19 mouse cellular contexts compared by ENCODE assay signal in the genomic region with DNA sequence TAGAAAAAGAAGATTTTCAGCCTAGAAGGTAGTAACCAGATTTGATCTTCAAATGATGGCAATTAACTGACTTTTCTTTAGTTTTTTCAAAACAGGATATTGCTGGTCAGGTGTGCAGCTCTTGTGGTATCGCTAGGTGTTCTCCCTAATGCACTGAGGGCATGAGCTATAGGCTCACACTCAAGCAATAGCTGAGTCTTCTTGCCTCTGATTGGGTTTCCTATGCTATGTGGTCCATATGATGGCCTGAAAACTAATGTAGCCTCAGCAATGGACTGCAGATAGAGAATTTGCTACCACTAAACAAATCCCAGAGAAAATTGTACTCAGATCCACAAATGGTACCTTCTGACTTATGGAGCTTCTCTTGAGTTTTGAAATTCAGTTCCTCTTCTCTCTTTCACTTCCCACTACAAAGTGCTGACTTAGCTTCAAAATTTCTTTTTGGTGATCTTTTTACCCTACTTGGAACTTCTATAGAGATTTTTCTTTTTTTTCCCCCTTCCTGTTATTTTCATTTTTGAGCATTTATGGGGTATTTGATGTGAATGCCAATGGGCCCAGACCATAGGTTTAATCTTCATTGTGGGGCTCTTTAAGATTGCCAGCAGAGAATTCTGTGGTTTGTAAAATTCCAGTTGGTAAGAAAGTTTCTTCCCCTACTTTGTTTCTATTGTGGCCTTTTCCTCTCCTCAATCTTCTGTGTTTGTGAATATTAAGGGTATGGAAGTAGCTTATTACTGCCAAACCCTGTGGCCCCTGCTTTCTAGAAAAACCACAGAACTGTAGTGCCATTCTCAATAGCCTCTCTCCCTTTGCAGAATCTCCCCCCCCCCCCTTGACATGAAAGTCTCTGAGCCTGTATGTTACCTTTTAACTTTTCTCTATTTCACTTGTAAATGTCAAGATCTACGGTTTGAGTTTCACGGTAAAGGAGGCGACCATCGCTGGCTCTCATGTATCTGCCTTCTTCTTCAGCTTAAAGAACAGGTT. TPM values are rescaled to one million over a fixed set of nuclear protein-coding genes. Genes with fewer than 3 reads are reported as not detected.
DNase-seq lines count a peak whose midpoint lies in the region; ATAC-seq and TF ChIP-seq lines count a peak whose summit lies in the region.
"Had no signal": no experiment of that assay in that cellular context is flagged by ENCODE, and none has a peak within 500 bp of the region (broad histone marks: within the 10 kb centered on the region; RNA-seq: fewer than 3 reads in every experiment).

No protein-coding gene starts in this region.

- H3K27me3 ChIP-seq in heart, embryonic 12.5 days (replicated peaks) = no peaks in the 10 kb centered on the region
- H3K27me3 ChIP-seq in stomach, embryonic 16.5 days (ENCODE audit: control insufficient read depth, insufficient read depth, low read length) = no peaks in the 10 kb centered on the region
- no peaks in the 10 kb centered on the region for H3K27me3 ChIP-seq in stomach, postnatal 0 days (ENCODE audit: control insufficient read depth, insufficient read depth, low read length)
- H3K27me3 ChIP-seq: embryonic facial prominence, embryonic 12.5 days; forebrain, embryonic 12.5 days; heart, embryonic 13.5 days; hindbrain, embryonic 13.5 days had no signal

- no peak overlapping the region for H3K9ac ChIP-seq in heart, embryonic 12.5 days
- H3K9ac ChIP-seq in stomach, embryonic 16.5 days (ENCODE audit: low read length) = no peak overlapping the region
- no peak overlapping the region for H3K9ac ChIP-seq in stomach, postnatal 0 days (ENCODE audit: low read length)
- H3K9ac ChIP-seq: embryonic facial prominence, embryonic 12.5 days; forebrain, embryonic 12.5 days; heart, embryonic 13.5 days; hindbrain, embryonic 13.5 days had no signal

- H3K4me2 ChIP-seq in heart, embryonic 12.5 days = no peak overlapping the region
- H3K4me2 ChIP-seq in stomach, embryonic 16.5 days (ENCODE audit: low read depth, low read length) = no peak overlapping the region
- H3K4me2 ChIP-seq in stomach, postnatal 0 days (replicated peaks; ENCODE audit: low read depth) = no peak overlapping the region
- H3K4me2 ChIP-seq: embryonic facial prominence, embryonic 12.5 days; forebrain, embryonic 12.5 days; heart, embryonic 13.5 days; hindbrain, embryonic 13.5 days; midbrain, embryonic 11.5 days had no signal

- H3K4me3 ChIP-seq in heart, embryonic 12.5 days = no peak overlapping the region
- no peak overlapping the region for H3K4me3 ChIP-seq in stomach, embryonic 16.5 days (replicated peaks; ENCODE audit: low read length)
- no peak overlapping the region for H3K4me3 ChIP-seq in stomach, postnatal 0 days (ENCODE audit: low read depth, low read length)
- H3K4me3 ChIP-seq: embryonic facial prominence, embryonic 12.5 days; forebrain, embryonic 12.5 days; heart, embryonic 13.5 days; hindbrain, embryonic 13.5 days had no signal

- no peak for ATAC-seq in heart, embryonic 12.5 days (ENCODE audit: insufficient number of reproducible peaks, low FRiP score)
- ATAC-seq in stomach, embryonic 16.5 days (ENCODE audit: insufficient read depth, low FRiP score) = no peak
- ATAC-seq in stomach, postnatal 0 days (ENCODE audit: low FRiP score, low TSS enrichment) = no peak
- ATAC-seq in cerebellum, adult (ENCODE audit: insufficient number of reproducible peaks, low FRiP score, low TSS enrichment) = no peak

- 88% methylated on average over 5 of the region's 5 CpGs for WGBS in heart, embryonic 12.5 days
- 94% methylated on average over 5 of the region's 5 CpGs for whole genome bisulfite sequencing in stomach, embryonic 16.5 days
- 95% methylated on average over 5 of the region's 5 CpGs for WGBS in stomach, postnatal 0 days

- TF ChIP-seq CTCF in stomach, postnatal 0 days (IDR thresholded peaks at IDR 0.05; ENCODE audit: low read depth) = no peak

- DNase-seq in heart, adult 11 months = peak; percentile 71
- no peak for DNase-seq in stomach, postnatal 0 days (ENCODE audit: low spot score)
- DNase-seq in induced T-regulatory cell, adult 2 months (ENCODE audit: low read depth) = peak; percentile 90
- DNase-seq in urinary bladder, postnatal 36 days (ENCODE audit: low spot score in 2 of 2) = no peak
- DNase-seq in cerebellum, adult 9-11 months = no peak
- DNase-seq: cerebellum, postnatal 14 days; gastrocnemius, postnatal 10 days; kidney, adult 18-20 months had no signal

- peaks cover 4% of the 10 kb centered on the region; the same call in 1 of the 2 replicates for H3K4me1 ChIP-seq in heart, embryonic 12.5 days (replicated peaks)
- no peaks in the 10 kb centered on the region for H3K4me1 ChIP-seq in stomach, embryonic 16.5 days (ENCODE audit: control insufficient read depth, insufficient read depth, low read length)
- no peaks in the 10 kb centered on the region for H3K4me1 ChIP-seq in stomach, postnatal 0 days (replicated peaks; ENCODE audit: control insufficient read depth, insufficient read depth)
- H3K4me1 ChIP-seq: embryonic facial prominence, embryonic 12.5 days; forebrain, embryonic 12.5 days; hindbrain, embryonic 13.5 days had no signal

- TF ChIP-seq EP300 in stomach, postnatal 0 days (optimal IDR thresholded peaks at IDR 0.05) = no peak

- H3K9me3 ChIP-seq in heart, embryonic 12.5 days (replicated peaks) = no peaks in the 10 kb centered on the region
- no peaks in the 10 kb centered on the region for H3K9me3 ChIP-seq in stomach, embryonic 16.5 days (replicated peaks; ENCODE audit: control insufficient read depth, low read length)
- no peaks in the 10 kb centered on the region for H3K9me3 ChIP-seq in stomach, postnatal 0 days (ENCODE audit: control insufficient read depth, low read length)
- H3K9me3 ChIP-seq: embryonic facial prominence, embryonic 12.5 days; forebrain, embryonic 12.5 days; heart, embryonic 13.5 days; hindbrain, embryonic 13.5 days had no signal

- H3K36me3 ChIP-seq in heart, embryonic 12.5 days = no peaks in the 10 kb centered on the region
- H3K36me3 ChIP-seq in stomach, embryonic 16.5 days (ENCODE audit: control insufficient read depth, insufficient read depth, low read length) = no peaks in the 10 kb centered on the region
- no peaks in the 10 kb centered on the region for H3K36me3 ChIP-seq in stomach, postnatal 0 days (ENCODE audit: control insufficient read depth, insufficient read depth, low read length)
- H3K36me3 ChIP-seq: embryonic facial prominence, embryonic 12.5 days; forebrain, embryonic 12.5 days; heart, embryonic 13.5 days; hindbrain, embryonic 13.5 days had no signal

- no peak overlapping the region for H3K27ac ChIP-seq in heart, embryonic 12.5 days (ENCODE audit: poor library complexity, severe bottlenecking)
- peak overlapping the region; percentile 13; the same call in 1 of the 2 replicates for H3K27ac ChIP-seq in stomach, embryonic 16.5 days (ENCODE audit: low read length)
- no peak overlapping the region for H3K27ac ChIP-seq in stomach, postnatal 0 days (replicated peaks)
- H3K27ac ChIP-seq: embryonic facial prominence, embryonic 12.5 days; forebrain, embryonic 12.5 days; heart, embryonic 13.5 days; hindbrain, embryonic 13.5 days had no signal

RNA-seq across cellular contexts. Expression of a gene that starts 36.4 kb away (rescaled TPM):
- polyA plus RNA-seq in heart, embryonic 12.5 days (2016; fragmentation: Nextera tagmentation; extraction: Ambion mirVana) = 0.05 and 0.08 TPM in 2 replicates
- 0.22 and 0.34 TPM in 2 replicates for polyA plus RNA-seq in stomach, embryonic 16.5 days (2015; fragmentation: Nextera tagmentation; extraction: Ambion mirVana)
- 0.08 and 0.19 TPM in 2 replicates for polyA plus RNA-seq in stomach, postnatal 0 days (2015; fragmentation: Nextera tagmentation; extraction: Ambion mirVana)

RNA-seq across cellular contexts. Expression of a gene that starts 54.6 kb away (rescaled TPM):
- not detected in 2 replicates for polyA plus RNA-seq in heart, embryonic 12.5 days (2016; fragmentation: Nextera tagmentation; extraction: Ambion mirVana)
- not detected in 2 replicates for polyA plus RNA-seq in stomach, embryonic 16.5 days (2015; fragmentation: Nextera tagmentation; extraction: Ambion mirVana)
- not detected in 2 replicates for polyA plus RNA-seq in stomach, postnatal 0 days (2015; fragmentation: Nextera tagmentation; extraction: Ambion mirVana)
- polyA plus RNA-seq: embryonic facial prominence, embryonic 12.5 days; forebrain, embryonic 12.5 days; hindbrain, embryonic 13.5 days; liver, embryonic 16.5 days; midbrain, embryonic 11.5 days; neural tube, embryonic 11.5 days; testis, adult 2 months had no signal

Comparison
In these comparisons a context has a peak if more than half of its experiments do, and no peak if none do; other contexts are left out.
1. DNase-seq: peak in heart, adult 11 months (single experiment) and induced T-regulatory cell, adult 2 months (single experiment); none in stomach, postnatal 0 days (single experiment), urinary bladder, postnatal 36 days (0 of 2) and cerebellum, adult 9-11 months (single experiment).